Mouse (Mus musculus) megakaryocyte, embryonic 14.5 days (primary cell): ENCODE measurements around the gene Ppt1. TPM values are rescaled to one million over a fixed set of nuclear protein-coding genes. Genes with fewer than 3 reads are reported as not detected.

Source experiments
- H3K27me3 ChIP-seq: replicated peaks from 2 replicates; pipeline ENCODE3; 2012; ENCODE audit warnings: inconsistent platforms
- H3K36me3 ChIP-seq: replicated peaks from 2 replicates; pipeline ENCODE3; 2012; ENCODE audit warnings: low read length, inconsistent platforms, mixed read lengths
- H3K4me1 ChIP-seq: 2 replicates; pipeline ENCODE4 v1.6.1; 2012; ENCODE audit warnings: inconsistent platforms
- H3K4me3 ChIP-seq: replicated peaks from 2 replicates; pipeline ENCODE3; 2012; ENCODE audit warnings: moderate library complexity, mild to moderate bottlenecking, inconsistent platforms
- H3K9me3 ChIP-seq: 2 replicates; pipeline ENCODE4 v1.6.1; 2012; ENCODE audit warnings: inconsistent platforms
- FLI1 ChIP-seq: IDR thresholded peaks from 2 replicates; pipeline ENCODE4 v1.6.1; 2012; ENCODE audit warnings: low read length, inconsistent platforms, mixed read lengths
- GATA1 ChIP-seq: IDR thresholded peaks from 3 replicates; pipeline ENCODE4 v1.6.1; 2012; ENCODE audit warnings: mixed read lengths, low read length, inconsistent platforms, borderline replicate concordance
- polyA plus RNA-seq: library from polyadenylated mRNA; stranded (reverse); fragments of >175 nt; gene quantifications from 2 replicates; pipeline ENCODE4 v1.2.3, GENCODE M21; 2012; ENCODE audit warnings: low replicate concordance; ENCODE audit not compliant: insufficient read depth

Ppt1 gene
- polyA plus RNA-seq, 1 experiment, result 4.9 TPM

- Histone ChIP-seq H3K9me3 (no peaks in the 10 kb centered on the region), H3K4me1 (peaks cover 94% of the 10 kb centered on the region), H3K4me3 (no peak overlapping the region), H3K36me3 (peaks cover 96% of the 10 kb centered on the region), H3K27me3 (no peaks in the 10 kb centered on the region)
- TF ChIP-seq FLI1 (no peak), GATA1 (no peak)
Observed at GRCm38 (mm10) chr4:122868041-122868440, 32.0 kb downstream of the Ppt1 start.

- H3K27me3 ChIP-seq, result no peaks in the 10 kb centered on the region
- peaks cover 95% of the 10 kb centered on the region for H3K4me1 ChIP-seq
- no peaks in the 10 kb centered on the region for H3K9me3 ChIP-seq
- peaks cover 93% of the 10 kb centered on the region for H3K36me3 ChIP-seq
- TF ChIP-seq FLI1 (no peak), GATA1 (no peak)
- H3K4me3 ChIP-seq, result no peak overlapping the region
Observed at GRCm38 (mm10) chr4:122870027-122870426, 34.0 kb downstream of the Ppt1 start.

- peak overlapping the region; percentile 79 for H3K4me3 ChIP-seq
- peaks cover 93% of the 10 kb centered on the region for H3K36me3 ChIP-seq
- H3K9me3 ChIP-seq, result no peaks in the 10 kb centered on the region
- TF ChIP-seq GATA1 (no peak), FLI1 (no peak)
- no peaks in the 10 kb centered on the region for H3K27me3 ChIP-seq
- peaks cover 95% of the 10 kb centered on the region for H3K4me1 ChIP-seq
Observed at GRCm38 (mm10) chr4:122870741-122871140, 34.7 kb downstream of the Ppt1 start.

- no peak for TF ChIP-seq GATA1
- TF ChIP-seq FLI1, result no peak
- Histone ChIP-seq H3K9me3 (no peaks in the 10 kb centered on the region), H3K27me3 (no peaks in the 10 kb centered on the region), H3K36me3 (peaks cover 93% of the 10 kb centered on the region), H3K4me1 (peaks cover 95% of the 10 kb centered on the region), H3K4me3 (peak overlapping the region; percentile 88)
Observed at GRCm38 (mm10) chr4:122871269-122871668, 35.2 kb downstream of the Ppt1 start.

- no peaks in the 10 kb centered on the region for H3K27me3 ChIP-seq
- H3K9me3 ChIP-seq, result no peaks in the 10 kb centered on the region
- peak overlapping the region; percentile 88 for H3K4me3 ChIP-seq
- peaks cover 92% of the 10 kb centered on the region for H3K36me3 ChIP-seq
- peak; percentile 74; the same call in 1 of the 3 replicates for TF ChIP-seq GATA1
- peak; percentile 80 for TF ChIP-seq FLI1
- H3K4me1 ChIP-seq, result peaks cover 97% of the 10 kb centered on the region
Observed at GRCm38 (mm10) chr4:122871989-122872388, 35.9 kb downstream of the Ppt1 start.

- Histone ChIP-seq H3K36me3 (peaks cover 88% of the 10 kb centered on the region), H3K9me3 (no peaks in the 10 kb centered on the region), H3K27me3 (no peaks in the 10 kb centered on the region), H3K4me3 (peak overlapping the region; percentile 87), H3K4me1 (peaks cover 99% of the 10 kb centered on the region)
- TF ChIP-seq GATA1, result peak; percentile 57; the same call in 1 of the 3 replicates
- TF ChIP-seq FLI1, result no peak
Observed at GRCm38 (mm10) chr4:122873003-122873402, 37.0 kb downstream of the Ppt1 start.

- H3K36me3 ChIP-seq, result peaks cover 88% of the 10 kb centered on the region
- H3K4me3 ChIP-seq, result peak overlapping the region; percentile 87
- TF ChIP-seq GATA1 (no peak), FLI1 (no peak)
- no peaks in the 10 kb centered on the region for H3K9me3 ChIP-seq
- H3K27me3 ChIP-seq, result no peaks in the 10 kb centered on the region
- peaks cover 99% of the 10 kb centered on the region for H3K4me1 ChIP-seq
Observed at GRCm38 (mm10) chr4:122873512-122873911, 37.5 kb downstream of the Ppt1 start.

GRCm38 (mm10) chr4:122878333-122879070 lies 42.5 kb downstream of the Ppt1 start:
- Histone ChIP-seq H3K27me3 (no peaks in the 10 kb centered on the region), H3K4me3 (peak overlapping the region; percentile 77), H3K36me3 (peaks cover 80% of the 10 kb centered on the region), H3K9me3 (no peaks in the 10 kb centered on the region), H3K4me1 (peaks cover 84% of the 10 kb centered on the region)
- no peak for TF ChIP-seq GATA1
- no peak for TF ChIP-seq FLI1

GRCm38 (mm10) chr4:122882544-122882943 lies 46.5 kb downstream of the Ppt1 start:
- Histone ChIP-seq H3K4me3 (peak overlapping the region; percentile 92), H3K36me3 (peaks cover 53% of the 10 kb centered on the region), H3K27me3 (no peaks in the 10 kb centered on the region), H3K9me3 (no peaks in the 10 kb centered on the region), H3K4me1 (peaks cover 63% of the 10 kb centered on the region)
- TF ChIP-seq FLI1, result no peak
- TF ChIP-seq GATA1, result no peak

GRCm38 (mm10) chr4:122883294-122883693 lies 47.3 kb downstream of the Ppt1 start:
- H3K9me3 ChIP-seq, result no peaks in the 10 kb centered on the region
- H3K27me3 ChIP-seq, result no peaks in the 10 kb centered on the region
- H3K4me1 ChIP-seq, result peaks cover 63% of the 10 kb centered on the region
- TF ChIP-seq GATA1 (no peak), FLI1 (no peak)
- peak overlapping the region; percentile 92 for H3K4me3 ChIP-seq
- H3K36me3 ChIP-seq, result peaks cover 47% of the 10 kb centered on the region
